Mouse (Mus musculus) kidney, embryonic 14.5 days (tissue): ENCODE data around the gene Mslnl. TPM values are rescaled to one million over a fixed set of nuclear protein-coding genes. Genes with fewer than 3 reads are reported as not detected.

Experiments
- ATAC-seq: fragments of 200-750 bp; cut with Nextera tagmentation; 2 replicates; pipeline ENCODE4 v1.8.0; 2017; ENCODE audit warnings: moderate number of reproducible peaks, mild to moderate bottlenecking, moderate TSS enrichment, moderate library complexity; ENCODE audit not compliant: low FRiP score, low TSS enrichment
- H3K27ac ChIP-seq: fragments of 300-500 bp; sonication (generic); 2 replicates; pipeline ENCODE4 v1.5.1; 2014; ENCODE audit warnings: low read depth, mild to moderate bottlenecking, low read length, moderate library complexity, mixed read lengths
- H3K27me3 ChIP-seq: fragments of 300-500 bp; sonication (generic); 2 replicates; pipeline ENCODE4 v1.6.1; 2014; ENCODE audit warnings: mild to moderate bottlenecking, low read length; ENCODE audit not compliant: control insufficient read depth, insufficient read depth
- H3K36me3 ChIP-seq: fragments of 300-500 bp; sonication (generic); 2 replicates; pipeline ENCODE4 v1.6.1; 2014; ENCODE audit warnings: low read length, mixed read lengths; ENCODE audit not compliant: control insufficient read depth, insufficient read depth
- H3K4me1 ChIP-seq: fragments of 300-500 bp; sonication (generic); 2 replicates; pipeline ENCODE4 v1.6.1; 2014; ENCODE audit warnings: low read length, mixed read lengths; ENCODE audit not compliant: control insufficient read depth, insufficient read depth
- H3K4me2 ChIP-seq: fragments of 300-500 bp; sonication (generic); replicated peaks from 2 replicates; pipeline ENCODE4 v1.6.1; 2014; ENCODE audit warnings: low read depth, mild to moderate bottlenecking, low read length
- H3K4me3 ChIP-seq: fragments of 300-500 bp; sonication (generic); 2 replicates; pipeline ENCODE4 v1.5.1; 2014; ENCODE audit warnings: mild to moderate bottlenecking, low read length
- H3K9ac ChIP-seq: fragments of 300-500 bp; sonication (generic); 2 replicates; pipeline ENCODE4 v1.6.1; 2014; ENCODE audit warnings: low read depth, mild to moderate bottlenecking, low read length, moderate library complexity
- H3K9me3 ChIP-seq: fragments of 300-500 bp; sonication (generic); 2 replicates; pipeline ENCODE4 v1.6.1; 2016; ENCODE audit warnings: low read length; ENCODE audit not compliant: control insufficient read depth
- WGBS: fragments of 180-500 bp; shearing (Covaris S2); extraction: QIAGEN DNeasy Blood & Tissue Kit; methylation state at CpG from one replicate; pipeline ENCODE4 v1.1.7; 2014; 5-methylcytosine and 5-hydroxymethylcytosine counted together
- polyA plus RNA-seq: library from polyadenylated mRNA; unstranded; fragments of >200 nt; fragmentation: Nextera tagmentation; extraction: Ambion mirVana; gene quantifications from 2 replicates; pipeline ENCODE4 v1.2.1, GENCODE M21; 2014

Gene Mslnl
- polyA plus RNA-seq, 1 experiment from 2014 or later: not detected

DNA sequence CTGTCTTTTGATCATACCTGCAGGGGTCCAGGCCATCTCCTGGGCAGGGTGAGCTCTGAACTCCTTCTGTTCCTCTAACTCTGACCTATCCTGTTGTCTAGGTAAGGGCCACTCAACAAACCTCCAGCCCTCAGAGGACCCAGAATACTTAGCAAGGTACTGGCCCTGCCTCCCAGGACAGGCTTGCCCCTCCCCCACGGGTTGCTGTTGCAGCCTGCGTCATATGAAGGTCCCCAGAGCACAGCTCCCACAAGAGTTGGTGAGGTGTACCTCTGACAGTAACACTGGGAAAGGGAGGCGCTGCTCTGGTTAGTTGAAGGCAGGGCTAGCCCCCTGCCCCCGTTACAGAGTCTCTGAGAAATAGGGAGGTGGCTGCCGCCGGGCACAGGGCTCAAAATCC lies 19.7 kb upstream of the Mslnl start:
- Histone ChIP-seq H3K27ac (no peak overlapping the region), H3K4me1 (peaks cover 15% of the 10 kb centered on the region; the same call in 1 of the 2 replicates), H3K36me3 (peaks cover 14% of the 10 kb centered on the region), H3K9me3 (no peaks in the 10 kb centered on the region), H3K4me3 (no peak overlapping the region), H3K9ac (no peak overlapping the region), H3K4me2 (no peak overlapping the region), H3K27me3 (peaks cover 17% of the 10 kb centered on the region)
- ATAC-seq: no peak
- WGBS: 4% methylated on average over 6 of the region's 6 CpGs

DNA sequence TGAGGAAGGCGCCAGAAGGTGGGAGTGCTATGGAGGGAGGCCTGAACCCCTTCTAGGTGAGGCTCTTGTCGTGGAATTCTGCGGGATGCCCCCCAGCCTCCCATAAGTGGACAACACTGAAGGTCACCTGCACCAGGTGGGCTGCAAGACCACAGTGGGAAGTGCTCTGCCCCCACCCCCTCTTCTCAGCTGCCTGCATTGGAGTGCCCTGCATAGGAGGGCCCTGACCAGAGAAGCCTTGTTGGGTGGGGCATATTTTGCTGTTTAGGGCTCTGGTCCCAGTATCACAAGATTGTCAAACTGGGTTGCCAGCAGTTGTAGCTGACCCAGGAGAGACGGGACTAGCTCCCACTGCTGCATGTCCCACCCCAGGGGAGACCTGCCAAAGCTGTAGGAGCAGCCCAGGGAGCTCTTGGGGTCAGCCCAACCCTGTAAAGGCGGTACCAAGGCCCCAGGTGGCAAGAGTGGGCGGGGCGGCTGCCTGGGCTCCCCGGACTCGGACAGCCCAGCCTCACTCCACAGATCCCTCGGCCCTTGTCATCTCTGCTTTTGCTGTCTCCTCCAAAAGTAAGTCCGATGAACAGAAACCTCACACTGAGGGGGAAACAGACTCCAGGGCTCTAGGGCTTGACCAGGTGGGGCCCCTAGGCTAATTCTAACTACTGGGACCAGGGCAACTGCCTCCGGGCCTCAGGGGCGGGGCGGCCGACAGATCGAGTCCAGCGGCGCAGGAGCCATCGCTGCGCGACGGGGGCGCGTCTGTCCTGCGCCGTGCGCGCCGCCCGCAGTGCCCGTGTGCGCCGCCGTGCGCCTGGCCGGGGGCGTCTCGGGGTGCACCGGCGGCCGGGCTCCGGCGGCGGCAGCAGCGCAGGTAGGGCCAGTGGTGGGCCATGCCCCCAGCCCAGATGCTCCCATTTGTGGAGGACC lies 18.9 kb upstream of the Mslnl start, which contains the start of gene Gng13:
Gng13 (plus strand) TSS at position 461 of the 927 bp plus-strand sequence.
- peaks cover 19% of the 10 kb centered on the region for H3K36me3 ChIP-seq
- peak within 1 kb of the TSS; percentile 92 for H3K4me2 ChIP-seq
- no peak within 1 kb of the TSS for H3K27ac ChIP-seq
- peaks cover 15% of the 10 kb centered on the region; the same call in 1 of the 2 replicates for H3K4me1 ChIP-seq
- peaks cover 17% of the 10 kb centered on the region for H3K27me3 ChIP-seq
- WGBS: under 1% methylated on average over 45 of the region's 45 CpGs
- peak; percentile 46; the same call in 1 of the 2 replicates for ATAC-seq
- peak within 1 kb of the TSS; percentile 38 for H3K4me3 ChIP-seq
- H3K9ac ChIP-seq: peak within 1 kb of the TSS; percentile 40; the same call in 1 of the 2 replicates
- H3K9me3 ChIP-seq: no peaks in the 10 kb centered on the region

DNA sequence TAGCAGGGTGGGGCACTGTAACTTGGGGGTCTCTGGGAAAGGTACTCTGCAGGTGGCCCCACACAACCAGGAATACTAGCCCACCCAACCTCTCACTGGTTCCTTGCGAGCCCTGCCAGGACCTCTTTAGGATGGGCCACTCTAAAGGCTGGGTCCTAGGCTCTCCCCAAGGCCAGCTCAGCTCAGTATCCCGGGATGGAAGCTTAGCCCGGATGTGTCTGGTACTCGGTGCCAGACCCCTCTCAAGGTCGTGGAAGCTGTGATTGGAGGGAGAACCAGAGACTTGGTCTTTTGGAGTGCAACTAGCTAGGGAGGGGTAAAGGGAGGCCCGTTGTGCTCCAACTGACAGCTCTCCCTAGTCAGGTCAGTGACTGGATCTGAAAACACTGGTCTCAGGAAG lies 18.2 kb upstream of the Mslnl start:
- Histone ChIP-seq H3K9ac (peak overlapping the region; percentile 40; the same call in 1 of the 2 replicates), H3K9me3 (no peaks in the 10 kb centered on the region), H3K27ac (no peak overlapping the region), H3K4me2 (peak overlapping the region; percentile 92), H3K4me3 (peak overlapping the region; percentile 38), H3K36me3 (peaks cover 26% of the 10 kb centered on the region), H3K27me3 (peaks cover 17% of the 10 kb centered on the region), H3K4me1 (peaks cover 15% of the 10 kb centered on the region; the same call in 1 of the 2 replicates)
- peak; percentile 42; the same call in 1 of the 2 replicates for ATAC-seq
- 7% methylated on average over 6 of the region's 6 CpGs for WGBS

DNA sequence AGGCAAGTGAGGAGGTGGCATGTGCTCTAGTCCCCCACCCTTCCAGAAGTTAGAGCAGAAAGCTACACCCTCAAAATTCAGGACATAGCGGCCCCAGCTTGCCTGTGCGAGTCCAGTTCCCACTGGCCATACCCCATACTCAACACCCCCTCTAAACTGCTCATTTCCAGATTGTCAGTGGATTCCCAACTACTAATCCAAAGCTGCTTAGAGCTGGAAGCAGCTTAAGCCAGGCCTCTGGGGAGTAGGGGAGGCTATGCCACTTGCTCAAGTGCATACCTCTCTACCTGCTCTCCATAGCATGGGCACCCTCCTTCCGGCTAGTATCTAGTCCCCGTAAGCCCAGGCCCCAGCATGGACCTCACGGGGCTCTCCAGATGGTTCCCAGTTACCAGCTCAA lies 14.4 kb upstream of the Mslnl start:
- no peak overlapping the region for H3K9ac ChIP-seq
- H3K9me3 ChIP-seq: no peaks in the 10 kb centered on the region
- peaks cover 11% of the 10 kb centered on the region for H3K27me3 ChIP-seq
- H3K4me3 ChIP-seq: no peak overlapping the region
- peaks cover 30% of the 10 kb centered on the region for H3K36me3 ChIP-seq
- H3K4me1 ChIP-seq: peaks cover 14% of the 10 kb centered on the region
- ATAC-seq: no peak
- no peak overlapping the region for H3K4me2 ChIP-seq
- H3K27ac ChIP-seq: no peak overlapping the region
- WGBS: 99% methylated on average over 5 of the region's 5 CpGs

DNA sequence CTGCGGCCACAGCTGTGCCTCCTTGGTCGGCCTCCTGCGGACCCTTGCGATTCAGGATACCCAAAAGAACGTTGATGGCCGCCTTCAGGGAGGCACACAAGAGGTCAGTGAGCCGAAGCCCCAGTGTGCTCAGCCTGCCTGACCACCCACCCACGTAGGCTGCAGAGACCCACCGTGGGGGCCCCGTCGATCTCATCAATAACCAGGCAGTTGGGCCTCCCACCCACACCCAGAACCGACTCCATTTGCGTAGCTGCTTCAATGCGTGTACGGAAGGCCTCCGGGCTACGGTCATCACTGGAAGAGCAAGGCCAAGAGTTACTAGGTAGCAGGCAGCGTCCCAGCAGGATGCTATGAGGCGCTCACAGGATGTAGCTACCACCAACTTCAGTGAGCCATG lies 12.4 kb upstream of the Mslnl start:
- Histone ChIP-seq H3K4me3 (no peak overlapping the region), H3K9ac (no peak overlapping the region), H3K27me3 (no peaks in the 10 kb centered on the region), H3K9me3 (no peaks in the 10 kb centered on the region), H3K27ac (no peak overlapping the region), H3K4me2 (no peak overlapping the region), H3K36me3 (peaks cover 30% of the 10 kb centered on the region), H3K4me1 (peaks cover 14% of the 10 kb centered on the region)
- whole genome bisulfite sequencing: 96% methylated on average over 19 of the region's 19 CpGs
- ATAC-seq: no peak

DNA sequence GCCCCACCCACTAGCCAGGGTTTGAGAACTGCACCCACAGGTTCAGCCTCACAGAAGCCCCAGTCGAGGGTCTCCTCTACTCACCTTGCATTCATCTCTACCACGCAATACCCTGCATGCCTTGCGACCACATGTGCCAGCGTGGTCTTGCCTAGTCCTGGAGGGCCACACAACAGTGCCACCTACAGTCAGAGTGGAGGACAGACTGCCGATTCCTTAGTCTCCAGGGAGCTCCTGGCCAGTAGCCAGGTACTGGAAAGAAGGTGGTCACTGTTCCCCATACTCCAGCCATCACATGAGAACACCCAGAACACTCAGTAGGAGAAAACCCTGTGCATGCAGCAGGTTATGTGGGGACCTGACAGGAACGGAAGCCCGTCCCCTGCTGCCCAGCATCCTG lies 11.9 kb upstream of the Mslnl start:
- Histone ChIP-seq H3K36me3 (peaks cover 30% of the 10 kb centered on the region), H3K9me3 (no peaks in the 10 kb centered on the region)
- WGBS: 83% methylated on average over 7 of the region's 7 CpGs

DNA sequence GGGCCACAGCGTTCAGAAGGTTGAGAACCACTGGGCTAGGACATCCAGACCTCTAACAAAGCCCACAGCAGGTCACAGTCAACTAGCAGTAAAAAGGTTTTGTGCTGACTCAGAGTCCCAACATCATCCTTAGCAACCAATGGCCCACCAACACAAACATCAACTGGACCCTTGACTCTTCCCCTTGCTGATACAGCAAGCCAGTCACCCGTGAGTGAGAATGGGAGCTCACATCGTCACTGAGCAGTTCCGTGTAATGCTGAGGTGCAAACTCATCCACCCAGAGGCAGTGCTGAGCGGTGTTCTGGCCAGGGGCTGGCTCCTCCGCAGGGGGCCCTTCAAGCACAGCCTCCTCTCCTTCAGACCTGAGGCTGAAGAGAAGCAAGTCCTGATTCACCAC lies 10.6 kb upstream of the Mslnl start:
- no peak for ATAC-seq
- WGBS: 81% methylated on average over 6 of the region's 6 CpGs
- Histone ChIP-seq H3K9me3 (no peaks in the 10 kb centered on the region), H3K27me3 (no peaks in the 10 kb centered on the region), H3K4me3 (no peak overlapping the region), H3K27ac (no peak overlapping the region), H3K9ac (no peak overlapping the region), H3K36me3 (peaks cover 28% of the 10 kb centered on the region), H3K4me1 (peaks cover 16% of the 10 kb centered on the region), H3K4me2 (no peak overlapping the region)

More for the DNA sequence above, 11.9 kb upstream of the Mslnl start:
- H3K4me1 ChIP-seq: peaks cover 16% of the 10 kb centered on the region
- H3K4me2 ChIP-seq: no peak overlapping the region
- no peak overlapping the region for H3K9ac ChIP-seq
- no peaks in the 10 kb centered on the region for H3K27me3 ChIP-seq
- H3K4me3 ChIP-seq: no peak overlapping the region
- no peak for ATAC-seq
- H3K27ac ChIP-seq: no peak overlapping the region

DNA sequence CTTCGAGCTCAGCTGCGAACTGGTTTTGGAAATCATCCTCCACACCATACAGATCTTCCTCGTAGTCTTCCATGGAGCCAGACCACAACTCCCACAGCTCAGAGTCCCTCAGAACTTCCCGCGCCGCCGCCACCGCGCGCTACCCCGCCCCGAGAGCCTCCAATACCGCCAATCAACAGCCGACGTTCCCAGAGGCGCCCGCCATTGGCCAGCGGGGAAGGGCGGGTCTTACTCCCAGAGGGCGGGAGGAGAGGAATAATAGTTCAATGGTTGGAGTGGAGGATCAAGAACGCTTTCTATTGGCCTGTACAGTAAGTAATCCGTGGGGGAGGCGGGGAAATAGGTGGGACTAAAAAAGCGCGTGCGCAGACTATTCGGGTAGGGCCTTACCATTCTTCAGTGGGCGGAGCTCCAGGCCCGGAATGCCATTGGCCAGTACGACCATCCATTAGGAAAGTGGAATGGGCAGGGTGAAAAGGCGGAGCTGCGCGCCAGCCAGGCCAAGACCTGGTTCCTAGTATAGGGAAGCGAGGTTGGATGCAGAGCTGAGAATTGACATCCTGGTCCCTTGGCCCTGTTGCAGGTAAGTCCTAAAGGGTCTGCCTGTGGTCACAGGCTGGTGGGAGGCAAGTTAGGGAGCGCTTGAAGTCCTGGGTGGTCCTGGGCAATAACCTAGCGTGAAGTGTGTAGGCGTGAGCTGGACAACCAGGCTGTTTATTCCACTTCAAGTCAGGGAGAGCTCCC lies 8.4 kb upstream of the Mslnl start, which contains the start of the genes Chtf18 and Rpusd1:
Chtf18 (minus strand) TSS at position 155 of the 744 bp plus-strand sequence.
Rpusd1 (plus strand) TSS at position 406 of the 744 bp plus-strand sequence.
- no peaks in the 10 kb centered on the region for H3K9me3 ChIP-seq
- peaks cover 16% of the 10 kb centered on the region for H3K4me1 ChIP-seq
- no peak within 1 kb of the TSS for H3K27ac ChIP-seq
- peak; percentile 98 for ATAC-seq
- peaks cover 15% of the 10 kb centered on the region for H3K36me3 ChIP-seq
- peak within 1 kb of the TSS; percentile 73 for H3K4me3 ChIP-seq
- peak within 1 kb of the TSS; percentile 80 for H3K9ac ChIP-seq
- 0% methylated on average over 37 of the region's 37 CpGs for WGBS
- H3K27me3 ChIP-seq: no peaks in the 10 kb centered on the region
- H3K4me2 ChIP-seq: peak within 1 kb of the TSS; percentile 95
